Mouse (Mus musculus) lung, postnatal 0 days (tissue): ENCODE results near the gene Gpc3. TPM values are rescaled to one million over a fixed set of nuclear protein-coding genes. Genes with fewer than 3 reads are reported as not detected.

ENCODE experiments used
- ATAC-seq: fragments of 200-750 bp; cut with Nextera tagmentation; 2 replicates; pipeline ENCODE4 v1.8.0; 2017; ENCODE audit warnings: moderate library complexity
- DNase-seq: peaks from one replicate; pipeline ENCODE4 v3.0.0-alpha.2; 2016; ENCODE audit warnings: low spot score
- H3K27ac ChIP-seq: fragments of 300-500 bp; sonication (generic); 2 replicates; pipeline ENCODE4 v1.5.1; 2014; ENCODE audit warnings: antibody characterized with exemption, mild to moderate bottlenecking, low read length, mixed read lengths
- H3K27me3 ChIP-seq: fragments of 300-500 bp; sonication (generic); replicated peaks from 2 replicates; pipeline ENCODE4 v1.6.1; 2014; ENCODE audit warnings: low read length, mixed read lengths; ENCODE audit not compliant: insufficient read depth
- H3K36me3 ChIP-seq: fragments of 300-500 bp; sonication (generic); 2 replicates; pipeline ENCODE4 v1.6.1; 2014; ENCODE audit warnings: low read length, mixed read lengths; ENCODE audit not compliant: insufficient read depth
- H3K4me1 ChIP-seq: fragments of 300-500 bp; sonication (generic); 2 replicates; pipeline ENCODE4 v1.6.1; 2014; ENCODE audit warnings: antibody characterized with exemption, low read depth, low read length, mixed read lengths; ENCODE audit not compliant: insufficient read depth
- H3K4me2 ChIP-seq: fragments of 300-500 bp; sonication (generic); replicated peaks from 2 replicates; pipeline ENCODE4 v1.6.1; 2014; ENCODE audit warnings: low read depth, mild to moderate bottlenecking, low read length, moderate library complexity, mixed read lengths
- H3K4me3 ChIP-seq: fragments of 300-500 bp; sonication (generic); 2 replicates; pipeline ENCODE4 v1.5.1; 2014; ENCODE audit warnings: low read depth, low read length
- H3K9ac ChIP-seq: fragments of 300-500 bp; sonication (generic); replicated peaks from 2 replicates; pipeline ENCODE4 v1.6.1; 2014; ENCODE audit warnings: low read depth, mild to moderate bottlenecking
- H3K9me3 ChIP-seq: fragments of 300-500 bp; sonication (generic); 2 replicates; pipeline ENCODE4 v1.6.1; 2016; ENCODE audit warnings: low read length, mixed read lengths
- CTCF ChIP-seq: IDR thresholded peaks from 2 replicates; pipeline ENCODE4 v1.5.1; 2016; ENCODE audit warnings: antibody characterized with exemption, mild to moderate bottlenecking
- EP300 ChIP-seq: IDR thresholded peaks from 2 replicates; pipeline ENCODE4 v1.6.1; 2016; ENCODE audit warnings: antibody characterized with exemption, mild to moderate bottlenecking, control low read depth
- WGBS: fragments of 180-500 bp; shearing (Covaris S2); extraction: QIAGEN DNeasy Blood & Tissue Kit; methylation state at CpG from one replicate; pipeline ENCODE4 v1.1.7; 2014; 5-methylcytosine and 5-hydroxymethylcytosine counted together
- polyA plus RNA-seq: library from polyadenylated mRNA; unstranded; fragments of >200 nt; fragmentation: Nextera tagmentation; extraction: Ambion mirVana; gene quantifications from 2 replicates; pipeline ENCODE4 v1.2.1, GENCODE M21; 2015

The Gpc3 gene
- polyA plus RNA-seq, 1 experiment from 2014 or later = 294 TPM

DNA sequence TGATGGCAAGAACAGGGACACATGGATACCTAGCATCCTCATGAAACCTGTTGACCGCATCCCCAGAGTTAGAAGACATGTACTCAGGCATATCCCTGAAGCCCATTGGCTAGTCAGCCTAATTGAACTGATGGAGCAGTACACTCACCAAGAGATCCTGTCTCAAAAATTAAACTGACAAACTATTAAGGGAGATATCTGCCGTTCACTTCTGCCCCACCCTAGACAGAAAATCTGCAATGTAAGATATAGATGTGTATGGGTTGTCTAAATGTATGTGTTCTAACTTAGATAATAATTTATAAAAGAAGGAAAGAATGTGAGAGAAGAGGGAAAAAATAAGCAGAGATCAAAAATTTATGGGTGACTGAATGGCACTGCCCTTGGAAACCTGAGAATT, 212.6 kb downstream of the Gpc3 start:
- Histone ChIP-seq H3K27ac (no peak overlapping the region), H3K9me3 (no peaks in the 10 kb centered on the region), H3K4me1 (no peaks in the 10 kb centered on the region), H3K9ac (no peak overlapping the region), H3K4me2 (no peak overlapping the region), H3K4me3 (no peak overlapping the region), H3K36me3 (no peaks in the 10 kb centered on the region), H3K27me3 (no peaks in the 10 kb centered on the region)
- WGBS = 87% methylated on average over 2 of the region's 2 CpGs
- DNase-seq (no peak), ATAC-seq (no peak)
- no peak for TF ChIP-seq EP300
- no peak for TF ChIP-seq CTCF

- WGBS = 53% methylated on average over 3 of the region's 3 CpGs
- ATAC-seq (no peak), DNase-seq (peak; percentile 8)
These were observed 238.6 kb downstream of the Gpc3 start for GRCm38 (mm10) chrX:52375129-52375528.

GRCm38 (mm10) chrX:52374209-52374608, 239.5 kb downstream of the Gpc3 start:
- DNase-seq (peak; percentile 29), ATAC-seq (peak; percentile 27; the same call in 1 of the 2 replicates)
- H3K9me3 ChIP-seq = no peaks in the 10 kb centered on the region
- 72% methylated on average over 14 of the region's 14 CpGs for WGBS
- TF ChIP-seq CTCF (no peak), EP300 (no peak)
- no peaks in the 10 kb centered on the region for H3K27me3 ChIP-seq
- no peak overlapping the region for H3K9ac ChIP-seq
- H3K27ac ChIP-seq = peak overlapping the region; percentile 40; the same call in 1 of the 2 replicates
- no peak overlapping the region for H3K4me2 ChIP-seq
- no peaks in the 10 kb centered on the region for H3K36me3 ChIP-seq
- H3K4me3 ChIP-seq = no peak overlapping the region
- H3K4me1 ChIP-seq = no peaks in the 10 kb centered on the region

More at GRCm38 (mm10) chrX:52375129-52375528, 238.6 kb downstream of the Gpc3 start:
- TF ChIP-seq EP300 (no peak), CTCF (peak; percentile 59)
- Histone ChIP-seq H3K36me3 (no peaks in the 10 kb centered on the region), H3K4me2 (no peak overlapping the region), H3K27ac (no peak overlapping the region), H3K4me1 (no peaks in the 10 kb centered on the region), H3K9me3 (no peaks in the 10 kb centered on the region), H3K4me3 (no peak overlapping the region), H3K9ac (no peak overlapping the region), H3K27me3 (no peaks in the 10 kb centered on the region)

DNA sequence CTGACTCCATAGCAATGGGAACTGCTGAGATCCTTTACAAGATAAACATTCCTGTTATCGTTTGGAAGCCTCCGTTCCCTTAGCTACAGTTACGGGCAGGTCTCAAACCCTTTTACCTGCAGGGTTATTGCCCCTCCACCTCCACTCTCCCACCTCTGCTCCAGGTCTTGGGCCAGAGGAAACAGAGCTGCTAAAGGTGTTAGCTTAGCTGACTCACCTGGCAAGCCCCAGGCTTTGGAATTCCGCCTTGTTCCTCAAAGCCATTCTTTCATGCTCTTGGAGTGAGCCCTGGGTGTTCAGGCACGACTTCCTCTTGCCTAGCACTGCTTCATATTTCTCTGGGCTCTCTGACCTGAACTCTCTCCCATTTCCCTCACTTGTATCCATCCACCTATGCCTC, 241.3 kb downstream of the Gpc3 start:
- DNase-seq = peak; percentile 75
- WGBS = 47% methylated on average over 5 of the region's 5 CpGs

GRCm38 (mm10) chrX:52369938-52370758, 243.6 kb downstream of the Gpc3 start:
- ATAC-seq = no peak
- peak; percentile 42 for DNase-seq
- no peak for TF ChIP-seq EP300
- TF ChIP-seq CTCF = peak; percentile 68
- no peaks in the 10 kb centered on the region for H3K36me3 ChIP-seq
- no peaks in the 10 kb centered on the region for H3K9me3 ChIP-seq
- no peak overlapping the region for H3K4me2 ChIP-seq
- no peak overlapping the region for H3K27ac ChIP-seq
- H3K4me3 ChIP-seq = no peak overlapping the region
- no peaks in the 10 kb centered on the region for H3K27me3 ChIP-seq
- 67% methylated on average over 8 of the region's 8 CpGs for WGBS
- H3K9ac ChIP-seq = no peak overlapping the region
- H3K4me1 ChIP-seq = no peaks in the 10 kb centered on the region

More for the DNA sequence above, 241.3 kb downstream of the Gpc3 start:
- no peaks in the 10 kb centered on the region for H3K9me3 ChIP-seq
- TF ChIP-seq CTCF (no peak), EP300 (peak; percentile 49)
- H3K27ac ChIP-seq = peak overlapping the region; percentile 32; the same call in 1 of the 2 replicates
- H3K9ac ChIP-seq = no peak overlapping the region
- H3K4me3 ChIP-seq = no peak overlapping the region
- no peaks in the 10 kb centered on the region for H3K27me3 ChIP-seq
- no peaks in the 10 kb centered on the region for H3K36me3 ChIP-seq
- no peaks in the 10 kb centered on the region for H3K4me1 ChIP-seq
- ATAC-seq = peak; percentile 92
- no peak overlapping the region for H3K4me2 ChIP-seq

GRCm38 (mm10) chrX:52369304-52369937, 244.3 kb downstream of the Gpc3 start:
- no peak for TF ChIP-seq EP300
- TF ChIP-seq CTCF = no peak
- H3K27ac ChIP-seq = no peak overlapping the region

More at GRCm38 (mm10) chrX:52369304-52369937, 244.3 kb downstream of the Gpc3 start:
- ATAC-seq = no peak
- Histone ChIP-seq H3K4me2 (no peak overlapping the region), H3K4me1 (no peaks in the 10 kb centered on the region), H3K9ac (no peak overlapping the region), H3K27me3 (no peaks in the 10 kb centered on the region), H3K4me3 (no peak overlapping the region), H3K36me3 (no peaks in the 10 kb centered on the region), H3K9me3 (no peaks in the 10 kb centered on the region)
- DNase-seq = no peak
- 73% methylated on average over 6 of the region's 6 CpGs for WGBS
